Mouse (Mus musculus) MN1 (cell line): ENCODE data around the gene Spred1.
"Not testable (repeated sequence)": the region's sequence is repeated elsewhere in the genome, so short reads cannot be mapped to it uniquely, and the experiment has no call there.

Experiments
- DNase-seq: peaks from one replicate; pipeline ENCODE4 v3.0.0-alpha.2; 2016; ENCODE audit warnings: low spot score

Spred1 gene

GRCm38 (mm10) chr2:117119291-117120245 lies 1.6 kb upstream of the Spred1 start:
- peak; percentile 75 for DNase-seq

DNA sequence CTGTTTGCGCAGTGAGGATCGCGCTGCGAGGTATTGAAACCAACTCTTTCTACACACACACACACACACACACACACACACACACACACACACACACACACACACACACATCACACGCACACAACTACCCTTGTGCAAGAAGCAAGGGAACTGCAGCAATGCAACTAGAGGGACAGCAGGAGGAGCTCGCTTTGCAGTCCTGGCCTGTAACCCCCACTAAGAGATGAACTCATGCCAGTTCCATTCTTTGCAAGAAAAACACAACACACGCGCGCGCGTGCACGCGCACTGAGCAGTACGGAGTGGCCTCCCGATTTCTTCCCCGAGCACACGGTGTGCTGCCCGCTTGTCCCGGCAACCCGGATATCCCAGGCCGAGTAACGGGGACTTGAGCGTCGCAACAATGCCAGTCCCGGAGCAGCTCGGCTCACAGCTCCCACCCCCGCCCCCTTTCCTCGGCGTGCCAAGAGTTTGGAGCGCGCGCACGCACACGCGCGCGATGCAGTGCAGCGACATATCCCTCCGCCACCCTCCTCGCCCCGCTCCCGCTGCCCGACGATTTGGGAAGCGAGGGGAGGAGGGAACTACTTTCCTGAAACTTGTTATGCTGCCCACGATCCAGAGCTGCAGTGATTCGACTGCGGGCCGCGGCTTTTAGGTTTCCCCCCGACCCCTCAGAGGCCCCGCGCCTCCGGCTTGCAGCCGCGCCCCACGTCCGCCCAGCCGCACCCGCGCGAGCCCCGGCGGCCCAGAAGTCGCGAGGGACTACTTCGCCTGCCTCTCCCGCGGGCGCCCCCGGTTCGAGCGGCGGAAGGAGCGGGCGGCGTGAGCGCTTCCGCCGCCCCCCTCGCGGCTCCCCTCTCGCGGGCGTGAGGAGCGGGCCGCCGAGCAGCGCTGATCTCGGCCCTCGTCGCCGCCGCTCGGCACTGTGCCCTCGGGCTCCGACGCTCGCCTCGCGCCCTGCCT lies 645 bp upstream of the Spred1 start:
- DNase-seq, result peak; percentile 98

DNA sequence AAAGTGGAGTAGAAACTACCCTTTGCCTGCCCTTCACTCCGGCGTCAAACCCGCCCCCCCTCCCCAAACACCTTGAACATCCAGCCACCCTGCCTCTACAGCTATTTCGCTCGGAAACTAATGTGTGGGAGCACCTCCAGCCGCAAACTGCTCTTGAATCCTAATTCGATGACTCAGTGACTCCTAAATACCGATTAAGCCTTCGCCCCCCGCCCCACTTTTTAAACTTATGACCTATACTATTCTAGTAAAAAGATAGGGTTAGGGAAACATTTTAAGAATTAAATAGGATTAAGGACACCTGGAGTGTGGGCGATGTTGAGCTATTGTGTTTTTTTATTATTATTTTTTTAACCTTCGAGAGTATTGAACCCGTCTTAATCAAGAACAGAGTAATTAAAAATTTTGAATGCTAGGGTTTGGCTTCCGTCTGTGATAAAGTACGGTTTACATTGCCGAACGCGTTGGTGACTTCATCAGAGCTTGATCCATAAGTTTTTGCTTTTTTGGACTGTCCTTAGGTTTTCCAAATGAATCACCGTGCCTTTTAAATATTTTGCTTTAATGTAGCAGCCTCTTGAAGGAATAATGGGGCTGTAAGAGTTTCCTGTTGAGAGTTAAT lies 921 bp downstream of the Spred1 start:
- peak; percentile 25 for DNase-seq

DNA sequence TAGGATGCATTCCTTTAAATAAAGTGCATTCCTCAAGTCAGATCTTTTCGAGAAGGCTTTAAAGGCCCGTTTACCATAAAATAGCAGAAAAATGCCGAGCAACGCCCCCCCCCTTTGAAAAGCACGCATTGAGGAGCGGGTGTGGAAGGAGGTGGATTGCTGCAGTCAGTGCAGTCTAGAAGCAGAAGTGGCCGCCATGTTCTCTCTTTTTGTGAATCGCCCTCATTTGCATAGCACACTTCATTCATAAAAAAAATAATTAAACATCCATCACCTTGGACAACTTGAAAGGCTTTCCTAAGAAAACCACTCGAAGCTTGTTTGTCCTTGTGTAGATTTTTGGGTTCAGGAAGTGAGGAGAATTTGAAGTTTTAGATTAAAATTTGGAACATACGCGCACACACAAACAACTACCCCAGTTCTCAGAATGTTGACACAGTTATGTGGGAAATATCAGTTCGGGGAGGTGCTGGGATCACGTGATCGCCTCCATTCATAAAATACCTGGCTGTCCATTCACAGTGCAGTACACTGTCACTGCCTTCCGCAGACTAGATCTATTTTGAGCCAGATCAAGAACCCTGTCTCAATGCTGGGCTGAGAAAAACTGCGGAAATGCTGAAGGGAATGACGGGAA lies 1.6 kb downstream of the Spred1 start:
- DNase-seq, result peak; percentile 47

- no peak for DNase-seq
These were observed 2.5 kb downstream of the Spred1 start for GRCm38 (mm10) chr2:117123701-117124100.

GRCm38 (mm10) chr2:117124839-117125238 lies 3.7 kb downstream of the Spred1 start:
- no peak for DNase-seq

GRCm38 (mm10) chr2:117129156-117129555 lies 8.0 kb downstream of the Spred1 start:
- DNase-seq, result no peak

- DNase-seq, result not testable (repeated sequence)
These were observed 9.9 kb downstream of the Spred1 start for GRCm38 (mm10) chr2:117131041-117131440.

DNA sequence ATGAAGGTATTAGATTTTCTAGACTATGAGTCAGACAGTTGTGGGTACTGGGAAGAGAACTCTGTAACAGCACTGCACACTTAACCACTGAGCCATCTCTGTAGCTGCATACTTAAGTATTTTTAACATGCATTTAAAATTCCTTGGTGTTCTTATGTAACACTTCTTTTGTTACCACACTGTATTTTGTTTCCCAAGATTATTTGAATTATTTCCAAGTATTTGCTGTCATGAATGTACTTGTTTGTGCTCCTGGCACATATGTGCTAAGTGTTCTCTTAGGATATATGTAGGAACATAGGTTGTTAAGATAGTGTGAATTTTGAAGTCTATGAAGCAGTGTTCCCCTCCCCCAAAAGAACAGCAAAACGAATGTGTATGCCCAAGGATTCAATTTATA lies 10.7 kb downstream of the Spred1 start:
- DNase-seq, result no peak

GRCm38 (mm10) chr2:117133541-117133940 lies 12.4 kb downstream of the Spred1 start:
- DNase-seq, result no peak

- no peak for DNase-seq
These were observed 16.6 kb downstream of the Spred1 start for GRCm38 (mm10) chr2:117137751-117138150.

DNA sequence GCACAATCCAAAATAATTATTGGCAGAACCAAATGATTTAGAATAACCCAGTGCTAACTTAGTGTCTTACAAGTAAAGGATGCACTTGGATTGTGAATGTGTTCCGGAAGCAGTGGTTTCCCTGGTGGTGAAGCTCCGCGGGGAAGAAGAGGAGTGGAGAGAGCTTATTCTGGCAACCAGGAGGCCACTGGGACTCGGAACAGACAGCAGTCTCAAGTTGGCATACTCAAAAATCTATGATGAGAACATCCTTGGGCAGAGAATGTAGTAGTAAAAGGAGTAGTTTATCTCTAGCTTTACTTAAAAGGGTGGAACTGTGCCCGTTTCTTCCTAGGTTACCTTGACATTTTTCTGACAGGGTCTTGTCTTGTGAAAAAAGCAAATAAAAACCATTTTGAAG lies 17.8 kb downstream of the Spred1 start:
- no peak for DNase-seq

- DNase-seq, result no peak
These were observed 18.8 kb downstream of the Spred1 start for GRCm38 (mm10) chr2:117139977-117140376.

DNA sequence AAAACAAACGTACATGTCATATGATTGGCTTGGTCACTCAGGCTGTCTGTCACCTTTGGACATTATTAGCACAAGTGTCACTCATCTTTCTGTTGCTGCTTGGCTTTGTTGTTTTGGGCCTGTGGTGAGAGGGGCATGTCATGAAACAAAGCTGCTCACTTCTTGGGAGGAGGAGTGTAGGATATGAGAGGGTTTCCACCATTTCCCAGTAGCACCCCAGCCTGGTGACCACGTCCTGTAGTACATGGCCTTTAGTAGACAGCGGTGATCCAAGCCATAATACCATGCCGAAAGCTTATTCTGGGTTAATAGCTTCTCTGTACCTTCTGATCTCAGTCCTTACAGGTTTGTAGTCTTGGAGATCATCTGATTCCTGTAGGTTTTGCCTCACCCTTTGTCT lies 21.9 kb downstream of the Spred1 start:
- DNase-seq, result no peak

- DNase-seq, result no peak
These were observed 24.9 kb downstream of the Spred1 start for GRCm38 (mm10) chr2:117146026-117146425.

DNA sequence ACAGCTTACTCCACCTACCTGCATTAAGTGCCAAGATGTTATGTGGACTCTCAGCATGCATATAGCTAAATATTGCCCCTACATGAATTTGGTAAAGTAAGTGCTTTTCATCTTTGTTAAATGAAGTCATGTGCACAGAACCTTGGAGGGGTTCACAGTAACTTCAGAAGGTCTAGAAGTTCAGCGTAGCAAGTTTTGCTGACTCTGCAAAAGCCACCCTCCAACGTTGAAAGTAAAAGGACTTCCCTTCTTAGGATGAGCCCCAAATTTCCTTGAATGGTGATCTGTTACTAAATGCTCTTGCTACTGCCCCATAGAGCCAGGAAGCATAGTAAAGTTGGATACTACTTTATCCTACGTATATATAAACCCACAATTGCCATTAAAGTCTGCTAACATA lies 25.4 kb downstream of the Spred1 start:
- no peak for DNase-seq

GRCm38 (mm10) chr2:117152161-117152560 lies 31.0 kb downstream of the Spred1 start:
- no peak for DNase-seq

- DNase-seq, result no peak
These were observed 47.2 kb downstream of the Spred1 start for GRCm38 (mm10) chr2:117168379-117168778.

DNA sequence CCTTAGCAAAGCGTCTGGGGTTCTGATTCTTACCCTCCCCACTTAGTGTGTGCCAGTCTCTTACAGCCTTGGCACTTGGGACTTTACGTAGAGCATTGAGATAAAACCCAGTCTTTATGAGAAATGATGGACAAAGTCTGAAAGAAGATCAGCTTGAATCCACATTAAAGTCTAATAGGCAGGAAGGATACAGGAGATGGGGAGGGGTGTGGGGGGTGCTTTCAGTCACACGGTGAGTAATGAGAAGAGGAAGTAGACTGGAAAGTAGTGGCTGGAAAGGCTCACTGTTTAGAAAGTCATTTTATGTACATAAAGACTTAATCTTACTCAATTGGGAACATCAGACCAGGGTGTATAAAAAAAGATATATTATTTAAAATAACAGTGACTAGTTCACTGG lies 47.9 kb downstream of the Spred1 start:
- no peak for DNase-seq

DNA sequence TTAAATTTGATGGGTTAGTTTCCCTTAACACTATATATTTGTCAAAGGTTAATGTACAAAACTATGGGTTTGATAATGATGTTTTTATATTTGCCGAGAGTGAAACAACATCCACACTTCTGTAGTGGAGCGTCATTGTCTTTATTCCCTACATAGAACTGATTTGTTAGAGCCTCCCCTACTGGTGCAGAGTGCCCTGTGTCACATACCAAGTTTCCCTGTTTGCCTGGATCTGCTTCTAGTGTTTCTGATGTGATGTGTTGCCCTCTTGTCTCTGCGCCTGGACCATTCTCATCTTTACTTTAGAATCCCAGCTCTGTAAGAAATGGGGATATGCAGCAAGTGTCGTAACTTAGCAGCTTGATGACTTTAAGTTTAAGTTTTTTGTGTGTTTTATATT lies 51.8 kb downstream of the Spred1 start:
- DNase-seq, result no peak

DNA sequence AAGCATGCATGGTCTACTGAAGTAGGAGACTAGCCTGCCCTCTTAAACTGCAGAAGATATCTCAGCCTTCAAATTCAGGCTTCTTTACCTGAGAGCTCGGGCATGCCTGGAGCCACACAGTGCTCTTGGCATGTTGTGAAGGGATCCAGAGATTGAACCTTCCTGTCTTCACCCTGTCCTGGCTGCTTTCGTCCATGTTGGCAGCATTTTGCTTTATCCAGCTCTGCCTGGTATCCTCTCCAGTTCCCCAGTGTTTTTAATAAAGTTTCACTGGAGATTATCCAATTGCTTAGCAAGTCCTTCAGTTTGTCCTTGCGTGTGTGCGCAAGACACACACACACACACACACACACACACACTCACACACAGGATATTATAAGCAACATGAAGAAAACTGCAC lies 54.9 kb downstream of the Spred1 start:
- DNase-seq, result no peak

DNA sequence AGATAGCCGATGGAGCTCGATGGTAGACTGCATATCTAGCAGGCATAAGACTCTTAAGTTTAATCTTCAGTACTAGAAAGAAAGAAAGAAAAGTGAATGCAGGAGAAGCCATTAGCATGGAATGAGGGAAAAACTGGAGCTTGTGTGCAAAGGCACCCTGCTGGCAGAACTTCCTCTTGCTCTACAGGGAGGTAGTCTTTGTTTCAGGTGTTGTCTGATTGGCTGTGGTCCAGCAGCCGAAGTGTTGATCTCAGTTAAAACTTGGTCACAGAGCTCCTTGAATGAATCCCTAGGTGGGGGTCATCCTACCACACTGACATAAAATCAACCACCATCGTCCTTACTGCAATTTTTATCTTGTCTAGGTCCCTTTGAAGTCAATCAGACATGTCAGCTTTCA lies 55.8 kb downstream of the Spred1 start:
- DNase-seq, result no peak
